Mouse (Mus musculus): ENCODE measurements around the gene Uck2.

Uck2 gene

GRCm38 (mm10) chr1:167285320-167285355, at the start of gene Uck2:
Gene Uck2 (minus strand): TSS chr1:167285320.
- 0% methylated on average over 2 of the region's 2 CpGs for WGBS

- 86% methylated on average over 8 of the region's 8 CpGs for WGBS
Measured at GRCm38 (mm10) chr1:167331106-167331505, 46.0 kb upstream of the Uck2 start.

GRCm38 (mm10) chr1:167328776-167329175, 43.7 kb upstream of the Uck2 start:
- WGBS: 71% methylated on average over 6 of the region's 6 CpGs

- 96% methylated on average over 6 of the region's 6 CpGs for WGBS
Measured at GRCm38 (mm10) chr1:167321691-167322090, 36.6 kb upstream of the Uck2 start.

- WGBS: 85% methylated on average over 4 of the region's 4 CpGs
Measured at GRCm38 (mm10) chr1:167313220-167313619, 28.1 kb upstream of the Uck2 start.

- WGBS: under 1% methylated on average over 82 of the region's 82 CpGs
Measured at GRCm38 (mm10) chr1:167308261-167309054, 23.3 kb upstream of the Uck2 start, which contains the start of gene Tmco1. Gene Tmco1 (plus strand): TSS chr1:167308378.

- WGBS: 56% methylated on average over 11 of the region's 11 CpGs
Measured at GRCm38 (mm10) chr1:167307674-167308073, 22.6 kb upstream of the Uck2 start.

GRCm38 (mm10) chr1:167306451-167307240, 21.5 kb upstream of the Uck2 start:
- WGBS: 46% methylated on average over 5 of the region's 5 CpGs

GRCm38 (mm10) chr1:167305501-167306137, 20.5 kb upstream of the Uck2 start:
- WGBS: 60% methylated on average over 7 of the region's 7 CpGs

GRCm38 (mm10) chr1:167300122-167300521, 15.0 kb upstream of the Uck2 start:
- 87% methylated on average over 2 of the region's 2 CpGs for WGBS

- WGBS: 81% methylated on average over 13 of the region's 13 CpGs
Measured at GRCm38 (mm10) chr1:167295679-167296402, 10.7 kb upstream of the Uck2 start.

GRCm38 (mm10) chr1:167292447-167292846, 7.3 kb upstream of the Uck2 start:
- WGBS: 70% methylated on average over 11 of the region's 11 CpGs

GRCm38 (mm10) chr1:167291610-167292009, 6.5 kb upstream of the Uck2 start:
- WGBS: 87% methylated on average over 8 of the region's 8 CpGs

- WGBS: 46% methylated on average over 6 of the region's 6 CpGs
Measured at GRCm38 (mm10) chr1:167290263-167290592, 5.1 kb upstream of the Uck2 start.

- WGBS: 25% methylated on average over 11 of the region's 11 CpGs
Measured at GRCm38 (mm10) chr1:167289567-167290262, 4.6 kb upstream of the Uck2 start.

GRCm38 (mm10) chr1:167288665-167289538, 3.8 kb upstream of the Uck2 start:
- 52% methylated on average over 11 of the region's 11 CpGs for WGBS

- 54% methylated on average over 5 of the region's 5 CpGs for WGBS
Measured at GRCm38 (mm10) chr1:167287156-167287555, 2.0 kb upstream of the Uck2 start.

GRCm38 (mm10) chr1:167285356-167285755, 236 bp upstream of the Uck2 start:
- WGBS: 2% methylated on average over 8 of the region's 8 CpGs

GRCm38 (mm10) chr1:167284837-167285319, 242 bp downstream of the Uck2 start:
- under 1% methylated on average over 51 of the region's 51 CpGs for WGBS

- under 1% methylated on average over 73 of the region's 73 CpGs for WGBS
Measured at GRCm38 (mm10) chr1:167284258-167284836, 773 bp downstream of the Uck2 start.
